Mouse (Mus musculus) intestine, postnatal 0 days (tissue): ENCODE data around the gene Ankrd13b. TPM values are rescaled to one million over a fixed set of nuclear protein-coding genes. Genes with fewer than 3 reads are reported as not detected.

ENCODE experiments used
- ATAC-seq: fragments of 200-750 bp; cut with Nextera tagmentation; 2 replicates; pipeline ENCODE4 v1.8.0; 2017; ENCODE audit warnings: mild to moderate bottlenecking, moderate TSS enrichment, moderate library complexity
- H3K27ac ChIP-seq: fragments of 300-500 bp; sonication (generic); 2 replicates; pipeline ENCODE4 v1.5.1; 2014; ENCODE audit warnings: mild to moderate bottlenecking, low read depth, low read length, moderate library complexity
- H3K27me3 ChIP-seq: fragments of 300-500 bp; sonication (generic); replicated peaks from 2 replicates; pipeline ENCODE4 v1.6.1; 2014; ENCODE audit warnings: low read length, mixed read lengths; ENCODE audit not compliant: control insufficient read depth, insufficient read depth
- H3K36me3 ChIP-seq: fragments of 300-500 bp; sonication (generic); 2 replicates; pipeline ENCODE4 v1.6.1; 2014; ENCODE audit warnings: mild to moderate bottlenecking, moderate library complexity; ENCODE audit not compliant: control insufficient read depth, insufficient read depth
- H3K4me1 ChIP-seq: fragments of 300-500 bp; sonication (generic); replicated peaks from 2 replicates; pipeline ENCODE4 v1.6.1; 2014; ENCODE audit warnings: antibody characterized with exemption, low read length, mixed read lengths; ENCODE audit not compliant: control insufficient read depth, insufficient read depth
- H3K4me2 ChIP-seq: fragments of 300-500 bp; sonication (generic); replicated peaks from 2 replicates; pipeline ENCODE4 v1.6.1; 2014; ENCODE audit warnings: low read depth, mild to moderate bottlenecking, moderate library complexity
- H3K4me3 ChIP-seq: fragments of 300-500 bp; sonication (generic); 2 replicates; pipeline ENCODE4 v1.5.1; 2014; ENCODE audit warnings: low read depth, low read length
- H3K9ac ChIP-seq: fragments of 300-500 bp; sonication (generic); 2 replicates; pipeline ENCODE4 v1.6.1; 2014; ENCODE audit warnings: mild to moderate bottlenecking, low read depth, low read length
- H3K9me3 ChIP-seq: fragments of 300-500 bp; sonication (generic); 2 replicates; pipeline ENCODE4 v1.6.1; 2016; ENCODE audit warnings: mixed run types; ENCODE audit not compliant: control insufficient read depth
- CTCF ChIP-seq: sonication (generic); IDR thresholded peaks from 2 replicates; pipeline ENCODE4 v1.5.1; 2016; ENCODE audit warnings: low read depth, mild to moderate bottlenecking, control low read depth, antibody characterized with exemption, moderate library complexity
- WGBS: fragments of 180-500 bp; shearing (Covaris S2); extraction: QIAGEN DNeasy Blood & Tissue Kit; methylation state at CpG from one replicate; pipeline ENCODE4 v1.1.7; 2014; 5-methylcytosine and 5-hydroxymethylcytosine counted together
- polyA plus RNA-seq: library from polyadenylated mRNA; unstranded; fragments of >200 nt; fragmentation: Nextera tagmentation; extraction: Ambion mirVana; gene quantifications from 2 replicates; pipeline ENCODE4 v1.2.1, GENCODE M21; 2015

Gene Ankrd13b
- polyA plus RNA-seq, 1 experiment from 2014 or later: 2.1 TPM

- H3K9me3 ChIP-seq: no peaks in the 10 kb centered on the region
- peak within 1 kb of the TSS; percentile 69 for H3K4me3 ChIP-seq
- H3K4me1 ChIP-seq: peaks cover 8% of the 10 kb centered on the region; the same call in 1 of the 2 replicates
- H3K27ac ChIP-seq: peak within 1 kb of the TSS; percentile 60; the same call in 1 of the 2 replicates
- H3K9ac ChIP-seq: peak within 1 kb of the TSS; percentile 42; the same call in 1 of the 2 replicates
- no peak for TF ChIP-seq CTCF
- 0 out of 2 replicates have a peak, but pooled peaks cover 4% of the 10 kb centered on the region for H3K27me3 ChIP-seq
- peak; percentile 16 for ATAC-seq
- under 1% methylated on average over 67 of the region's 72 CpGs for WGBS
- H3K4me2 ChIP-seq: peak within 1 kb of the TSS; percentile 95
- H3K36me3 ChIP-seq: no peaks in the 10 kb centered on the region
These were observed 25.6 kb upstream of the Ankrd13b start, which contains the start of gene Abhd15 for GRCm38 (mm10) chr11:77514832-77515636. TSS of gene Abhd15 (plus strand) at chr11:77515121.

GRCm38 (mm10) chr11:77514281-77514831 lies 24.9 kb upstream of the Ankrd13b start:
- no peak for TF ChIP-seq CTCF
- Histone ChIP-seq H3K4me1 (peaks cover 8% of the 10 kb centered on the region; the same call in 1 of the 2 replicates), H3K9me3 (no peaks in the 10 kb centered on the region), H3K9ac (0 out of 2 replicates have a peak overlapping the region, but pooled peaks have one; percentile 42), H3K27me3 (0 out of 2 replicates have a peak, but pooled peaks cover 4% of the 10 kb centered on the region), H3K36me3 (no peaks in the 10 kb centered on the region), H3K4me2 (peak overlapping the region; percentile 95), H3K4me3 (peak overlapping the region; percentile 69), H3K27ac (peak overlapping the region; percentile 4; the same call in 1 of the 2 replicates)
- ATAC-seq: no peak
- 11% methylated on average over 19 of the region's 19 CpGs for WGBS

- Histone ChIP-seq H3K27ac (peak overlapping the region; percentile 60), H3K9ac (peak overlapping the region; percentile 42; the same call in 1 of the 2 replicates), H3K4me3 (peak overlapping the region; percentile 69), H3K9me3 (no peaks in the 10 kb centered on the region), H3K4me2 (peak overlapping the region; percentile 95), H3K36me3 (no peaks in the 10 kb centered on the region), H3K27me3 (0 out of 2 replicates have a peak, but pooled peaks cover 4% of the 10 kb centered on the region), H3K4me1 (peaks cover 8% of the 10 kb centered on the region; the same call in 1 of the 2 replicates)
- 19% methylated on average over 10 of the region's 10 CpGs for WGBS
- TF ChIP-seq CTCF: no peak
- ATAC-seq: no peak
These were observed 24.3 kb upstream of the Ankrd13b start for GRCm38 (mm10) chr11:77513811-77514170.

- WGBS: under 1% methylated on average over 53 of the region's 84 CpGs
- Histone ChIP-seq H3K4me1 (peaks cover 8% of the 10 kb centered on the region; the same call in 1 of the 2 replicates), H3K9ac (peak overlapping the region; percentile 63)
These were observed 23.7 kb upstream of the Ankrd13b start for GRCm38 (mm10) chr11:77512891-77513810.

GRCm38 (mm10) chr11:77511336-77511735 lies 21.9 kb upstream of the Ankrd13b start:
- 74% methylated on average over 5 of the region's 5 CpGs for WGBS
- H3K9me3 ChIP-seq: no peaks in the 10 kb centered on the region
- no peak for ATAC-seq

More at GRCm38 (mm10) chr11:77512891-77513810, 23.7 kb upstream of the Ankrd13b start:
- H3K36me3 ChIP-seq: no peaks in the 10 kb centered on the region
- peak overlapping the region; percentile 69 for H3K4me3 ChIP-seq
- H3K4me2 ChIP-seq: peak overlapping the region; percentile 95
- TF ChIP-seq CTCF: no peak
- H3K27me3 ChIP-seq: 0 out of 2 replicates have a peak, but pooled peaks cover 4% of the 10 kb centered on the region
- peak; percentile 79 for ATAC-seq
- no peaks in the 10 kb centered on the region for H3K9me3 ChIP-seq
- peak overlapping the region; percentile 81 for H3K27ac ChIP-seq

More at GRCm38 (mm10) chr11:77511336-77511735, 21.9 kb upstream of the Ankrd13b start:
- Histone ChIP-seq H3K27me3 (0 out of 2 replicates have a peak, but pooled peaks cover 3% of the 10 kb centered on the region), H3K9ac (no peak overlapping the region), H3K4me3 (no peak overlapping the region), H3K4me1 (peaks cover 14% of the 10 kb centered on the region; the same call in 1 of the 2 replicates), H3K27ac (no peak overlapping the region), H3K4me2 (no peak overlapping the region), H3K36me3 (peaks cover 1% of the 10 kb centered on the region; the same call in 1 of the 2 replicates)
- TF ChIP-seq CTCF: no peak
